Mouse (Mus musculus): ENCODE results near the gene Olfr830. TPM values are rescaled to one million over a fixed set of nuclear protein-coding genes. Genes with fewer than 3 reads are reported as not detected.

Olfr830 gene
- not detected for polyA plus RNA-seq (2014; fragmentation: Illumina TruSeq; extraction: RNeasy Lipid Tissue Mini Kit (QIAGEN cat#74804); ENCODE audit: low read depth, low replicate concordance)

DNA sequence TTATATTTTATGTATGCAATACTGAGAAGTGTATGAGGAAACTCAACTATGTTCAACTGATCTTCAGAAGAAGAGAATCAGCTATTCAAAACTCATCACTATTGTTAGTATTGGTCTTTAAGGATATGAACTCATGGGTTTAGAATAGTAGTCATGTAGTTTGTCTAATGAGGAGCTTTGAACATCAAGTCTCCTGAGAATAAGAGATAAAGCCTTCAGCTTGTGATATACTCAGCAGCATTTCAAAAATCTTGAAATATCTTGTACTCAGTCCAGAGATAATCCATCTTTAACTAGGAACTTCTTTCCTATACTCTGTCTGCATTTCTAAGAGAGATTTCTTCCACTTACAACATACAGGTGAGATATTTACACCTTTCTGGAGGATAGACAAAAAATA is at the start of gene Olfr830:
Olfr830 (plus strand) TSS at position 301 of the 400 bp plus-strand sequence.

DNA sequence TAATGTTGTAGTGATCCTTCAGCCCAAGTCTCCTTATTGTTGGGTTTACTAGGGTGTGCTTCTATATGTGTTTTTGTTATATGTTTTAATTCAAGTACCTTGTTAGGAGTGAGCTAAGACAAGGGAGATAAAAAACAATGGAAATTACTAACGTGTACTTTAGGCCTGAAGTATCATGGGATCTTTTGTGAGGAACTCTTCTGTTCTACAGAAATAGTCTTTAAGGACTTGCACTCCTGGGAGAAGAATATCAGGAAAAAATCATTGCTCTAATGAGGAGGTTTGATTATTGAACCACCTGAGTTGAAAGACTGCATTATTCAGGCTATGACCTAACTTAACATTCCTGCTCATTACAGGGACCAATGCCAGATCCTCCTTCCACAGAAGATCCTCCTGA is 19.9 kb upstream of the Olfr830 start, which contains the start of gene Olfr829:
Olfr829 (plus strand) TSS at position 301 of the 400 bp plus-strand sequence.

Other genes starting within 250 kb of the Olfr830 start
- 6.5 TPM for gene Muc16, start 200.2 kb upstream of the Olfr830 start, polyA plus RNA-seq (2014; fragmentation: Illumina TruSeq; extraction: RNeasy Lipid Tissue Mini Kit (QIAGEN cat#74804); ENCODE audit: low read depth, low replicate concordance)
- gene Olfr24, start 110.7 kb upstream of the Olfr830 start, polyA plus RNA-seq (2014; fragmentation: Illumina TruSeq; extraction: RNeasy Lipid Tissue Mini Kit (QIAGEN cat#74804); ENCODE audit: low read depth, low replicate concordance): not detected
- not detected for gene Olfr828, start 55.2 kb upstream of the Olfr830 start, polyA plus RNA-seq (2014; fragmentation: Illumina TruSeq; extraction: RNeasy Lipid Tissue Mini Kit (QIAGEN cat#74804); ENCODE audit: low read depth, low replicate concordance)
- not detected for gene Olfr829, start 19.8 kb upstream of the Olfr830 start, polyA plus RNA-seq (2014; fragmentation: Illumina TruSeq; extraction: RNeasy Lipid Tissue Mini Kit (QIAGEN cat#74804); ENCODE audit: low read depth, low replicate concordance)
- not detected for gene Olfr832, start 62.4 kb downstream of the Olfr830 start, polyA plus RNA-seq (2014; fragmentation: Illumina TruSeq; extraction: RNeasy Lipid Tissue Mini Kit (QIAGEN cat#74804); ENCODE audit: low read depth, low replicate concordance)
- gene Olfr834, start 113.3 kb downstream of the Olfr830 start, polyA plus RNA-seq (2014; fragmentation: Illumina TruSeq; extraction: RNeasy Lipid Tissue Mini Kit (QIAGEN cat#74804); ENCODE audit: low read depth, low replicate concordance): not detected
- gene Olfr835, start 158.0 kb downstream of the Olfr830 start, polyA plus RNA-seq (2014; fragmentation: Illumina TruSeq; extraction: RNeasy Lipid Tissue Mini Kit (QIAGEN cat#74804); ENCODE audit: low read depth, low replicate concordance): not detected
- not detected for gene Olfr836, start 245.7 kb downstream of the Olfr830 start, polyA plus RNA-seq (2014; fragmentation: Illumina TruSeq; extraction: RNeasy Lipid Tissue Mini Kit (QIAGEN cat#74804); ENCODE audit: low read depth, low replicate concordance)